19 mouse cellular contexts compared by ENCODE assay signal in genomic region chr12:111963339-111963738, GRCm38 (mm10). TPM values are rescaled to one million over a fixed set of nuclear protein-coding genes. Genes with fewer than 3 reads are reported as not detected.
"Had no signal": no experiment of that assay in that cellular context is flagged by ENCODE, and none has a peak within 500 bp of the region (broad histone marks: within the 10 kb centered on the region; RNA-seq: fewer than 3 reads in every experiment).

No protein-coding gene starts in this region.

- ATAC-seq: hindbrain, postnatal 0 days; lung, postnatal 0 days; midbrain, embryonic 16.5 days had no signal

- H3K27ac ChIP-seq: hindbrain, postnatal 0 days; left cerebral cortex, adult 2 months; limb, embryonic 10.5 days; liver, embryonic 15.5 days; midbrain, embryonic 10.5 days; stomach, embryonic 15.5 days had no signal

- DNase-seq: lung, adult 2 months; lung, postnatal 4 days; right cerebral cortex, postnatal 14 days; thymus, postnatal 36 days had no signal

- H3K27me3 ChIP-seq: liver, embryonic 15.5 days; stomach, embryonic 15.5 days had no signal

- H3K4me3 ChIP-seq: left cerebral cortex, adult 2 months; limb, embryonic 10.5 days; liver, embryonic 15.5 days; midbrain, embryonic 10.5 days; stomach, embryonic 15.5 days had no signal

- H3K4me2 ChIP-seq: liver, embryonic 11.5 days; liver, embryonic 15.5 days; stomach, embryonic 15.5 days had no signal

- H3K9ac ChIP-seq: liver, embryonic 15.5 days; stomach, embryonic 15.5 days had no signal

- H3K9me3 ChIP-seq: limb, embryonic 10.5 days; liver, embryonic 15.5 days; stomach, embryonic 15.5 days had no signal

RNA-seq across cellular contexts. Expression of gene Tdrd9, which starts 8.0 kb away (rescaled TPM):
- polyA plus RNA-seq: spleen, adult 2 months had no signal

RNA-seq across cellular contexts. Expression of gene Rd3l, which starts 17.8 kb away (rescaled TPM):
- polyA plus RNA-seq: hindbrain, postnatal 0 days; intestine, embryonic 14.5 days; limb, embryonic 10.5 days; limb, embryonic 14.5 days; liver, embryonic 11.5 days; liver, embryonic 15.5 days; lung, adult 2 months; lung, postnatal 0 days; midbrain, embryonic 10.5 days; midbrain, embryonic 16.5 days; neural tube, embryonic 14.5 days; spleen, adult 2 months; stomach, embryonic 15.5 days; testis, adult 2 months; thymus, postnatal 0 days had no signal
